Comparison of ENCODE assay signal across 18 mouse cellular contexts in genomic region chr1:35523790-35524362, GRCm38 (mm10).
DNase-seq lines count a peak whose midpoint lies in the region; ATAC-seq and TF ChIP-seq lines count a peak whose summit lies in the region.
"Had no signal": no experiment of that assay in that cellular context is flagged by ENCODE, and none has a peak within 500 bp of the region (broad histone marks: within the 10 kb centered on the region; RNA-seq: fewer than 3 reads in every experiment).

No protein-coding gene starts in this region.

- no peak for TF ChIP-seq EP300 in lung, postnatal 0 days (IDR thresholded peaks at IDR 0.05)

- TF ChIP-seq POLR2A in kidney, adult 2 months (IDR thresholded peaks at IDR 0.05; ENCODE audit: low read depth, low read length), result no peak

- peak; percentile 3 for DNase-seq in adrenal gland, adult 8-10 months
- DNase-seq in adrenal gland, postnatal 14 days, result no peak
- peak; percentile 47 for DNase-seq in kidney, adult 2 months
- no peak for DNase-seq in kidney, postnatal 14 days
- DNase-seq in lung, postnatal 0 days (ENCODE audit: low spot score), result peak; percentile 33
- DNase-seq in lung, postnatal 25 days (ENCODE audit: low spot score), result no peak
- no peak for DNase-seq in testis, postnatal 10 days (ENCODE audit: low spot score)
- DNase-seq: cerebellum, adult 2 months; gastrocnemius, postnatal 25 days; heart, adult 2 months; heart, postnatal 36 days; lung, postnatal 10 days; thymus, postnatal 14 days had no signal

- no peak overlapping the region for H3K9ac ChIP-seq in lung, postnatal 0 days (replicated peaks; ENCODE audit: low read depth)
- H3K9ac ChIP-seq in intestine, embryonic 16.5 days (ENCODE audit: low read depth, low read length), result no peak overlapping the region
- H3K9ac ChIP-seq: embryonic facial prominence, embryonic 12.5 days; forebrain, embryonic 12.5 days; hindbrain, embryonic 13.5 days had no signal

- H3K36me3 ChIP-seq in kidney, adult 2 months (ENCODE audit: control insufficient read depth, insufficient read depth, low read length), result no peaks in the 10 kb centered on the region
- no peaks in the 10 kb centered on the region for H3K36me3 ChIP-seq in lung, postnatal 0 days (ENCODE audit: insufficient read depth, low read length)
- H3K36me3 ChIP-seq in intestine, embryonic 16.5 days (ENCODE audit: control insufficient read depth, insufficient read depth, low read length), result no peaks in the 10 kb centered on the region
- H3K36me3 ChIP-seq: embryonic facial prominence, embryonic 12.5 days; forebrain, embryonic 12.5 days; hindbrain, embryonic 13.5 days had no signal

- no peak for TF ChIP-seq CTCF in kidney, adult 2 months (conservative IDR thresholded peaks at IDR 0.05; ENCODE audit: insufficient read depth, insufficient read length, low read depth, low read length)
- no peak for TF ChIP-seq CTCF in lung, postnatal 0 days (IDR thresholded peaks at IDR 0.05)

- H3K9me3 ChIP-seq in lung, postnatal 0 days (ENCODE audit: low read length), result no peaks in the 10 kb centered on the region
- H3K9me3 ChIP-seq in intestine, embryonic 16.5 days (ENCODE audit: control insufficient read depth, low read length), result no peaks in the 10 kb centered on the region
- H3K9me3 ChIP-seq: embryonic facial prominence, embryonic 12.5 days; forebrain, embryonic 12.5 days; hindbrain, embryonic 13.5 days had no signal

- H3K27me3 ChIP-seq in kidney, adult 2 months (replicated peaks; ENCODE audit: control insufficient read depth, insufficient read depth, low read length), result no peaks in the 10 kb centered on the region
- H3K27me3 ChIP-seq in lung, postnatal 0 days (replicated peaks; ENCODE audit: insufficient read depth, low read length), result no peaks in the 10 kb centered on the region
- H3K27me3 ChIP-seq in intestine, embryonic 16.5 days (replicated peaks; ENCODE audit: control insufficient read depth, insufficient read depth, low read length), result no peaks in the 10 kb centered on the region
- H3K27me3 ChIP-seq: embryonic facial prominence, embryonic 12.5 days; forebrain, embryonic 12.5 days; hindbrain, embryonic 13.5 days had no signal

- H3K4me2 ChIP-seq in lung, postnatal 0 days (replicated peaks; ENCODE audit: low read depth, low read length), result no peak overlapping the region
- H3K4me2 ChIP-seq in intestine, embryonic 16.5 days (ENCODE audit: low read depth, low read length), result no peak overlapping the region
- H3K4me2 ChIP-seq: embryonic facial prominence, embryonic 12.5 days; forebrain, embryonic 12.5 days; hindbrain, embryonic 13.5 days; midbrain, embryonic 11.5 days had no signal

- ATAC-seq in lung, postnatal 0 days, result peak; percentile 53
- peak; percentile 63 for ATAC-seq in intestine, embryonic 16.5 days

- WGBS in kidney, adult 2 months, result 57% methylated on average over 2 of the region's 2 CpGs
- 53% methylated on average over 2 of the region's 2 CpGs for WGBS in lung, postnatal 0 days
- WGBS in intestine, embryonic 16.5 days, result 38% methylated on average over 2 of the region's 2 CpGs

- no peak overlapping the region for H3K27ac ChIP-seq in kidney, adult 2 months (ENCODE audit: insufficient read depth, low read depth, low read length)
- no peak overlapping the region for H3K27ac ChIP-seq in lung, postnatal 0 days (ENCODE audit: low read length)
- no peak overlapping the region for H3K27ac ChIP-seq in intestine, embryonic 16.5 days (ENCODE audit: low read length)
- H3K27ac ChIP-seq: embryonic facial prominence, embryonic 12.5 days; forebrain, embryonic 12.5 days; heart, adult 2 months; hindbrain, embryonic 13.5 days had no signal

- 0 out of 2 replicates have a peak, but pooled peaks cover 2% of the 10 kb centered on the region for H3K4me1 ChIP-seq in kidney, adult 2 months (ENCODE audit: control insufficient read depth, insufficient read depth, low read length)
- no peaks in the 10 kb centered on the region for H3K4me1 ChIP-seq in lung, postnatal 0 days (ENCODE audit: insufficient read depth, low read depth, low read length)
- no peaks in the 10 kb centered on the region for H3K4me1 ChIP-seq in intestine, embryonic 16.5 days (ENCODE audit: control insufficient read depth, insufficient read depth, low read length)
- H3K4me1 ChIP-seq: embryonic facial prominence, embryonic 12.5 days; forebrain, embryonic 12.5 days had no signal

- H3K4me3 ChIP-seq in kidney, adult 2 months (ENCODE audit: insufficient read depth, low read depth, low read length), result no peak overlapping the region
- H3K4me3 ChIP-seq in lung, postnatal 0 days (ENCODE audit: low read depth, low read length), result no peak overlapping the region
- no peak overlapping the region for H3K4me3 ChIP-seq in intestine, embryonic 16.5 days (ENCODE audit: low read length)
- H3K4me3 ChIP-seq: embryonic facial prominence, embryonic 12.5 days; forebrain, embryonic 12.5 days; heart, adult 2 months; hindbrain, embryonic 13.5 days had no signal

Comparison
In these comparisons a context has a peak if more than half of its experiments do, and no peak if none do; other contexts are left out.
1. DNase-seq: peak in adrenal gland, adult 8-10 months (single experiment), kidney, adult 2 months (single experiment) and lung, postnatal 0 days (single experiment); none in adrenal gland, postnatal 14 days (single experiment), kidney, postnatal 14 days (single experiment), lung, postnatal 25 days (single experiment) and testis, postnatal 10 days (single experiment).